In the genomic region with DNA sequence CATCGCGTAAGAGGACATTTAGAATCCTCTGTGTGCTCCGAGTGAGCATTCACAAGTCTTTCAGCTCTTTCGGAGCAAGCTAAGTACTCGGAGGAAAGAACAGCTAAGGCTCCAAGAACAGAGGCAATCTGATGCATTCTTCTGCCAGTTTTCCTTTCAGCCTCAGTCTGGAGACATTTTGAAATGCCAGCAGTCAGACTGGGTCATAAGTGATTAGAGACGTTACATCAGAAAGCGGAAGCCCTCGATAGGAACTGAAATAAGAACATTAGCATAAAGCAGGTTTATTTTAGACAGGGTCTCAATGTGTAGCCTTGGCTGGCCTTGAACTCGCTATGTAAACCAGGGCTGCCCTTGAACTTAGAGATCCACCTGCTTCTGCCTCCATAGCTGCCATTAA, we compare ENCODE assay signal across 13 mouse cellular contexts. TPM values are rescaled to one million over a fixed set of nuclear protein-coding genes. Genes with fewer than 3 reads are reported as not detected.
DNase-seq lines count a peak whose midpoint lies in the region; ATAC-seq and TF ChIP-seq lines count a peak whose summit lies in the region.
"Had no signal": no experiment of that assay in that cellular context is flagged by ENCODE, and none has a peak within 500 bp of the region (broad histone marks: within the 10 kb centered on the region; RNA-seq: fewer than 3 reads in every experiment).

No protein-coding gene starts in this region.

- no peak overlapping the region for H3K4me2 ChIP-seq in forebrain, embryonic 13.5 days
- H3K4me2 ChIP-seq in forebrain, embryonic 11.5 days (ENCODE audit: low read depth, low read length, severe bottlenecking): no peak overlapping the region
- H3K4me2 ChIP-seq in heart, embryonic 14.5 days (ENCODE audit: low read length): no peak overlapping the region
- no peak overlapping the region for H3K4me2 ChIP-seq in limb, embryonic 12.5 days
- H3K4me2 ChIP-seq in limb, embryonic 14.5 days (replicated peaks; ENCODE audit: low read depth, low read length, severe bottlenecking): no peak overlapping the region
- H3K4me2 ChIP-seq: kidney, embryonic 15.5 days; liver, embryonic 11.5 days had no signal

- H3K4me3 ChIP-seq in forebrain, embryonic 13.5 days: no peak overlapping the region
- H3K4me3 ChIP-seq in forebrain, embryonic 11.5 days (ENCODE audit: low read depth, low read length): no peak overlapping the region
- H3K4me3 ChIP-seq in heart, embryonic 14.5 days (ENCODE audit: control insufficient read depth in 1 of 2, insufficient read depth in 1 of 2, low read depth in 1 of 2, low read length in 2 of 2): no peak overlapping the region
- no peak overlapping the region for H3K4me3 ChIP-seq in heart, embryonic 10.5 days
- H3K4me3 ChIP-seq in limb, embryonic 12.5 days (replicated peaks): no peak overlapping the region
- H3K4me3 ChIP-seq in limb, embryonic 10.5 days: no peak overlapping the region
- H3K4me3 ChIP-seq in limb, embryonic 14.5 days (replicated peaks; ENCODE audit: low read length): no peak overlapping the region
- H3K4me3 ChIP-seq: kidney, embryonic 15.5 days had no signal

- H3K36me3 ChIP-seq in forebrain, embryonic 13.5 days (ENCODE audit: poor library complexity, severe bottlenecking): no peaks in the 10 kb centered on the region
- H3K36me3 ChIP-seq in forebrain, embryonic 11.5 days (ENCODE audit: control insufficient read depth, insufficient read depth, low read length): no peaks in the 10 kb centered on the region
- H3K36me3 ChIP-seq in heart, embryonic 14.5 days (ENCODE audit: control insufficient read depth, insufficient read depth, low read length): no peaks in the 10 kb centered on the region
- no peaks in the 10 kb centered on the region for H3K36me3 ChIP-seq in heart, embryonic 10.5 days
- H3K36me3 ChIP-seq in limb, embryonic 12.5 days: no peaks in the 10 kb centered on the region
- no peaks in the 10 kb centered on the region for H3K36me3 ChIP-seq in limb, embryonic 10.5 days
- no peaks in the 10 kb centered on the region; the same call in 1 of the 2 replicates for H3K36me3 ChIP-seq in limb, embryonic 14.5 days (ENCODE audit: control insufficient read depth, insufficient read depth, low read length)
- H3K36me3 ChIP-seq: kidney, embryonic 15.5 days had no signal

- H3K27me3 ChIP-seq in forebrain, embryonic 13.5 days: no peaks in the 10 kb centered on the region
- no peaks in the 10 kb centered on the region for H3K27me3 ChIP-seq in forebrain, embryonic 11.5 days (ENCODE audit: control insufficient read depth, insufficient read depth, low read length)
- no peaks in the 10 kb centered on the region for H3K27me3 ChIP-seq in heart, embryonic 14.5 days (ENCODE audit: control insufficient read depth, insufficient read depth, low read length)
- H3K27me3 ChIP-seq in heart, embryonic 10.5 days (ENCODE audit: insufficient read depth, poor library complexity, severe bottlenecking): no peaks in the 10 kb centered on the region
- no peaks in the 10 kb centered on the region for H3K27me3 ChIP-seq in limb, embryonic 12.5 days
- no peaks in the 10 kb centered on the region for H3K27me3 ChIP-seq in limb, embryonic 10.5 days (ENCODE audit: low read depth, poor library complexity, severe bottlenecking)
- no peaks in the 10 kb centered on the region for H3K27me3 ChIP-seq in limb, embryonic 14.5 days (ENCODE audit: control insufficient read depth, insufficient read depth, low read length)
- H3K27me3 ChIP-seq: kidney, embryonic 15.5 days had no signal

- no peak overlapping the region for H3K9ac ChIP-seq in forebrain, embryonic 13.5 days
- H3K9ac ChIP-seq in forebrain, embryonic 11.5 days (ENCODE audit: low read length): no peak overlapping the region
- no peak overlapping the region for H3K9ac ChIP-seq in heart, embryonic 14.5 days (ENCODE audit: low read length)
- no peak overlapping the region for H3K9ac ChIP-seq in limb, embryonic 12.5 days (replicated peaks)
- no peak overlapping the region for H3K9ac ChIP-seq in limb, embryonic 14.5 days (ENCODE audit: low read depth, low read length, severe bottlenecking)
- H3K9ac ChIP-seq: kidney, embryonic 15.5 days had no signal

- DNase-seq in forebrain, embryonic 11.5 days (ENCODE audit: low spot score): no peak
- no peak for DNase-seq in heart, embryonic 10.5 days (ENCODE audit: low spot score)
- no peak for DNase-seq in limb, embryonic 10.5 days (ENCODE audit: low spot score)
- no peak for DNase-seq in limb, embryonic 14.5 days (ENCODE audit: low spot score)
- DNase-seq in spleen, postnatal 14 days (ENCODE audit: low spot score in 2 of 2): no peak
- DNase-seq: adrenal gland, postnatal 25 days; cerebellum, adult 9-11 months had no signal

- peak overlapping the region; percentile 59; the same call in 1 of the 2 replicates for H3K27ac ChIP-seq in forebrain, embryonic 13.5 days
- H3K27ac ChIP-seq in forebrain, embryonic 11.5 days (ENCODE audit: low read depth, low read length): no peak overlapping the region
- H3K27ac ChIP-seq in heart, embryonic 14.5 days (replicated peaks in 1 of 2; ENCODE audit: control insufficient read depth in 1 of 2, insufficient read depth in 1 of 2, low read depth in 2 of 2, low read length in 2 of 2): peak overlapping the region; percentile 40 to 51; a peak in 3 of 4 replicates
- no peak overlapping the region for H3K27ac ChIP-seq in heart, embryonic 10.5 days
- H3K27ac ChIP-seq in limb, embryonic 12.5 days: peak overlapping the region; percentile 64
- H3K27ac ChIP-seq in limb, embryonic 10.5 days: no peak overlapping the region
- H3K27ac ChIP-seq in limb, embryonic 14.5 days (replicated peaks; ENCODE audit: low read depth, low read length): peak overlapping the region; percentile 22; the same call in 1 of the 2 replicates
- H3K27ac ChIP-seq: kidney, embryonic 15.5 days had no signal

- WGBS in forebrain, embryonic 13.5 days: 77% methylated on average over 9 of the region's 9 CpGs
- 89% methylated on average over 9 of the region's 9 CpGs for WGBS in forebrain, embryonic 11.5 days
- 76% methylated on average over 9 of the region's 9 CpGs for WGBS in heart, embryonic 14.5 days
- WGBS in heart, embryonic 10.5 days: 85% methylated on average over 9 of the region's 9 CpGs
- 91% methylated on average over 9 of the region's 9 CpGs for WGBS in limb, embryonic 12.5 days
- WGBS in limb, embryonic 10.5 days: 93% methylated on average over 9 of the region's 9 CpGs
- WGBS in limb, embryonic 14.5 days: 87% methylated on average over 9 of the region's 9 CpGs

- TF ChIP-seq POLR2A in limb, embryonic 14.5 days (IDR thresholded peaks at IDR 0.05; ENCODE audit: borderline replicate concordance, extremely low read depth, insufficient read depth, insufficient read length): no peak

- no peaks in the 10 kb centered on the region for H3K9me3 ChIP-seq in forebrain, embryonic 13.5 days (replicated peaks)
- no peaks in the 10 kb centered on the region for H3K9me3 ChIP-seq in forebrain, embryonic 11.5 days (ENCODE audit: control insufficient read depth, low read length)
- no peaks in the 10 kb centered on the region for H3K9me3 ChIP-seq in heart, embryonic 14.5 days (ENCODE audit: control insufficient read depth, low read length)
- no peaks in the 10 kb centered on the region for H3K9me3 ChIP-seq in heart, embryonic 10.5 days
- no peaks in the 10 kb centered on the region for H3K9me3 ChIP-seq in limb, embryonic 12.5 days
- H3K9me3 ChIP-seq in limb, embryonic 10.5 days (replicated peaks): no peaks in the 10 kb centered on the region
- no peaks in the 10 kb centered on the region for H3K9me3 ChIP-seq in limb, embryonic 14.5 days (ENCODE audit: control insufficient read depth, low read length)
- H3K9me3 ChIP-seq: kidney, embryonic 15.5 days had no signal

- H3K4me1 ChIP-seq in forebrain, embryonic 13.5 days: peaks cover 17% of the 10 kb centered on the region
- H3K4me1 ChIP-seq in forebrain, embryonic 11.5 days (replicated peaks; ENCODE audit: control insufficient read depth, insufficient read depth, low read length): 0 out of 2 replicates have a peak, but pooled peaks cover 2% of the 10 kb centered on the region
- H3K4me1 ChIP-seq in heart, embryonic 14.5 days (ENCODE audit: control insufficient read depth in 2 of 2, insufficient read depth in 2 of 2, low read length in 2 of 2): peaks cover 16 to 47% of the 10 kb centered on the region in 2 experiments
- H3K4me1 ChIP-seq in heart, embryonic 10.5 days: peaks cover 27% of the 10 kb centered on the region
- peaks cover 26% of the 10 kb centered on the region for H3K4me1 ChIP-seq in limb, embryonic 12.5 days (replicated peaks)
- H3K4me1 ChIP-seq in limb, embryonic 10.5 days: peaks cover 36% of the 10 kb centered on the region
- peaks cover 28% of the 10 kb centered on the region for H3K4me1 ChIP-seq in limb, embryonic 14.5 days (ENCODE audit: control insufficient read depth, insufficient read depth, low read length)

- ATAC-seq in forebrain, embryonic 13.5 days: no peak
- no peak for ATAC-seq in forebrain, embryonic 11.5 days (replicated peaks; ENCODE audit: low FRiP score)
- ATAC-seq in heart, embryonic 14.5 days (ENCODE audit: insufficient number of reproducible peaks, insufficient read depth, low FRiP score, low read depth): no peak
- no peak for ATAC-seq in limb, embryonic 12.5 days (ENCODE audit: insufficient number of reproducible peaks, insufficient read depth, low FRiP score, low TSS enrichment, low read depth)
- ATAC-seq in limb, embryonic 14.5 days (ENCODE audit: low FRiP score, low read depth): no peak
- ATAC-seq: inflammation-experienced regulatory T-cells, adult 6 months had no signal

RNA-seq across cellular contexts. Expression of gene Wwtr1, which starts 41.8 kb away (rescaled TPM):
- 11.5 and 12.2 TPM in 2 replicates for polyA plus RNA-seq in forebrain, embryonic 13.5 days (2015; fragmentation: Nextera tagmentation; extraction: Ambion mirVana)
- 11.2 and 12.1 TPM in 2 replicates for polyA plus RNA-seq in forebrain, embryonic 11.5 days (2014; fragmentation: Nextera tagmentation; extraction: Ambion mirVana)
- polyA plus RNA-seq in heart, embryonic 14.5 days (2014; fragmentation: Nextera tagmentation; extraction: Ambion mirVana): 17.4 and 20.1 TPM in 2 replicates
- polyA plus RNA-seq in heart, embryonic 10.5 days (2016; fragmentation: Nextera tagmentation; extraction: Ambion mirVana): 11.5 and 11.9 TPM in 2 replicates
- 13.8 and 14.0 TPM in 2 replicates for polyA plus RNA-seq in limb, embryonic 12.5 days (2016; fragmentation: Nextera tagmentation; extraction: Ambion mirVana)
- 8.3 and 10.7 TPM in 2 replicates for polyA plus RNA-seq in limb, embryonic 10.5 days (2016; fragmentation: Nextera tagmentation; extraction: Ambion mirVana)
- polyA plus RNA-seq in limb, embryonic 14.5 days (2012; rRNA removed): 54.2 and 57.9 TPM in 2 replicates
- 34.5 and 34.6 TPM in 2 replicates for polyA plus RNA-seq in limb, embryonic 14.5 days (2014; fragmentation: Nextera tagmentation; extraction: Ambion mirVana)

Comparison
In these comparisons a context has a peak if more than half of its experiments do, and no peak if none do; other contexts are left out.
1. H3K27ac ChIP-seq: peak in forebrain, embryonic 13.5 days (single experiment), heart, embryonic 14.5 days (2 of 2), limb, embryonic 12.5 days (single experiment) and limb, embryonic 14.5 days (single experiment); none in forebrain, embryonic 11.5 days (single experiment), heart, embryonic 10.5 days (single experiment) and limb, embryonic 10.5 days (single experiment).